In genomic region chr1:62639012-62639411, GRCm38 (mm10) we compare ENCODE assay signal across 9 mouse cellular contexts.
"Had no signal": no experiment of that assay in that cellular context is flagged by ENCODE, and none has a peak within 500 bp of the region (broad histone marks: within the 10 kb centered on the region; RNA-seq: fewer than 3 reads in every experiment).

No protein-coding gene starts in this region.

- ATAC-seq: midbrain, embryonic 16.5 days had no signal

- DNase-seq: kidney, adult 11 months; kidney, adult 9 months; kidney, postnatal 10 days; left cerebral cortex, postnatal 4 days; lung, adult 18-20 months; lung, postnatal 4 days; right cerebral cortex, adult 18-20 months; thymus, postnatal 14 days had no signal
